In genomic region chr8:116922060-116922757, GRCm38 (mm10) we compare ENCODE assay signal across 8 mouse cellular contexts. TPM values are rescaled to one million over a fixed set of nuclear protein-coding genes. Genes with fewer than 3 reads are reported as not detected.
DNase-seq lines count a peak whose midpoint lies in the region; ATAC-seq and TF ChIP-seq lines count a peak whose summit lies in the region.

No protein-coding gene starts in this region.

- DNase-seq in gastrocnemius, adult 2 months: no peak
- no peak for DNase-seq in gastrocnemius, postnatal 14 days
- no peak for DNase-seq in thymus, adult 2 months
- DNase-seq in thymus, postnatal 25 days: no peak
- DNase-seq in stomach, postnatal 0 days (ENCODE audit: low spot score): no peak
- no peak for DNase-seq in right cerebral cortex, postnatal 14 days
- DNase-seq in T-cell, adult 2 months (ENCODE audit: low spot score): no peak

- peaks cover 8% of the 10 kb centered on the region; the same call in 1 of the 2 replicates for H3K36me3 ChIP-seq in thymus, adult 2 months (ENCODE audit: control insufficient read depth, insufficient read depth, low read length)
- H3K36me3 ChIP-seq in limb, embryonic 15.5 days: peaks cover 12% of the 10 kb centered on the region
- H3K36me3 ChIP-seq in stomach, postnatal 0 days (ENCODE audit: control insufficient read depth, insufficient read depth, low read length): no peaks in the 10 kb centered on the region

- ATAC-seq in limb, embryonic 15.5 days (ENCODE audit: insufficient number of reproducible peaks, low FRiP score, low TSS enrichment, low read depth): no peak
- no peak for ATAC-seq in stomach, postnatal 0 days (ENCODE audit: low FRiP score, low TSS enrichment)

- TF ChIP-seq POLR2A in thymus, adult 2 months (IDR thresholded peaks at IDR 0.05; ENCODE audit: control insufficient read depth, extremely low read depth, insufficient read depth, low read length, poor library complexity): no peak

- 35% methylated on average over 17 of the region's 17 CpGs for WGBS in thymus, adult 2 months
- 25% methylated on average over 17 of the region's 17 CpGs for WGBS in limb, embryonic 15.5 days
- 26% methylated on average over 17 of the region's 17 CpGs for WGBS in stomach, postnatal 0 days

- H3K9me3 ChIP-seq in limb, embryonic 15.5 days: no peaks in the 10 kb centered on the region
- H3K9me3 ChIP-seq in stomach, postnatal 0 days (ENCODE audit: control insufficient read depth, low read length): no peaks in the 10 kb centered on the region

- no peaks in the 10 kb centered on the region for H3K27me3 ChIP-seq in thymus, adult 2 months (ENCODE audit: control insufficient read depth, insufficient read depth, low read length)
- no peaks in the 10 kb centered on the region for H3K27me3 ChIP-seq in limb, embryonic 15.5 days
- no peaks in the 10 kb centered on the region for H3K27me3 ChIP-seq in stomach, postnatal 0 days (ENCODE audit: control insufficient read depth, insufficient read depth, low read length)

- H3K27ac ChIP-seq in gastrocnemius, adult 2 months: peak overlapping the region; percentile 94
- H3K27ac ChIP-seq in thymus, adult 2 months (ENCODE audit: control insufficient read depth, insufficient read depth, low read length): no peak overlapping the region
- H3K27ac ChIP-seq in limb, embryonic 15.5 days: peak overlapping the region; percentile 90
- peak overlapping the region; percentile 83 for H3K27ac ChIP-seq in stomach, postnatal 0 days (replicated peaks)

- peak overlapping the region; percentile 93 for H3K4me3 ChIP-seq in gastrocnemius, adult 2 months
- peak overlapping the region; percentile 77 for H3K4me3 ChIP-seq in thymus, adult 2 months (ENCODE audit: control insufficient read depth, insufficient read depth, low read length)
- peak overlapping the region; percentile 84 for H3K4me3 ChIP-seq in limb, embryonic 15.5 days
- peak overlapping the region; percentile 79 for H3K4me3 ChIP-seq in stomach, postnatal 0 days (ENCODE audit: low read depth, low read length)

- H3K4me1 ChIP-seq in thymus, adult 2 months (replicated peaks; ENCODE audit: control insufficient read depth, insufficient read depth, low read length): peaks cover 18% of the 10 kb centered on the region
- H3K4me1 ChIP-seq in limb, embryonic 15.5 days: peaks cover 14% of the 10 kb centered on the region
- peaks cover 3% of the 10 kb centered on the region; the same call in 1 of the 2 replicates for H3K4me1 ChIP-seq in stomach, postnatal 0 days (replicated peaks; ENCODE audit: control insufficient read depth, insufficient read depth)

- no peak for TF ChIP-seq CTCF in gastrocnemius, adult 2 months (IDR thresholded peaks at IDR 0.05)
- no peak for TF ChIP-seq CTCF in thymus, adult 2 months (IDR thresholded peaks at IDR 0.05; ENCODE audit: borderline replicate concordance, control insufficient read depth, extremely low read depth, insufficient read depth, low read length, poor library complexity)
- TF ChIP-seq CTCF in stomach, postnatal 0 days (IDR thresholded peaks at IDR 0.05; ENCODE audit: low read depth): no peak

- TF ChIP-seq EP300 in stomach, postnatal 0 days (optimal IDR thresholded peaks at IDR 0.05): no peak

- intact Hi-C loops in gastrocnemius, adult 2 months (cut with DNase I): loop anchor here (2.0 kb wide), 1 partner anchor 57 kb away; the partner anchor contains the start of gene 1700030J22Rik
- intact Hi-C loops in gastrocnemius, postnatal 14 days (cut with DNase I; ENCODE audit: low total_unique reads): no loop called here

- H3K9ac ChIP-seq in limb, embryonic 15.5 days: peak overlapping the region; percentile 79
- peak overlapping the region; percentile 78 for H3K9ac ChIP-seq in stomach, postnatal 0 days (ENCODE audit: low read length)

- peak overlapping the region; percentile 70 for H3K4me2 ChIP-seq in limb, embryonic 15.5 days
- peak overlapping the region; percentile 77 for H3K4me2 ChIP-seq in stomach, postnatal 0 days (replicated peaks; ENCODE audit: low read depth)

RNA-seq across cellular contexts. Expression of gene Cenpn, which starts 0.7 kb away (rescaled TPM):
- under 1 TPM; 0.43 to 0.50 TPM for total RNA-seq in gastrocnemius, adult 2 months (2021)
- total RNA-seq in gastrocnemius, postnatal 14 days (2021): 1 to 10 TPM; 1.9 to 2.1 TPM
- 20.5 and 22.7 TPM in 2 replicates for polyA plus RNA-seq in thymus, adult 2 months (2012; rRNA removed)
- polyA plus RNA-seq in limb, embryonic 15.5 days (2015; fragmentation: Nextera tagmentation; extraction: Ambion mirVana): 29.8 and 30.1 TPM in 2 replicates
- polyA plus RNA-seq in stomach, postnatal 0 days (2015; fragmentation: Nextera tagmentation; extraction: Ambion mirVana): 7.2 and 8.3 TPM in 2 replicates

RNA-seq across cellular contexts. Expression of gene Cmc2, which starts 1.0 kb away (rescaled TPM):
- 10 to 100 TPM; 23.6 to 30.6 TPM for total RNA-seq in gastrocnemius, adult 2 months (2021)
- 10 to 100 TPM; 25.3 to 27.7 TPM for total RNA-seq in gastrocnemius, postnatal 14 days (2021)
- 16.2 and 18.9 TPM in 2 replicates for polyA plus RNA-seq in thymus, adult 2 months (2012; rRNA removed)
- polyA plus RNA-seq in limb, embryonic 15.5 days (2015; fragmentation: Nextera tagmentation; extraction: Ambion mirVana): 65.3 and 70.7 TPM in 2 replicates
- 43.2 and 47.7 TPM in 2 replicates for polyA plus RNA-seq in stomach, postnatal 0 days (2015; fragmentation: Nextera tagmentation; extraction: Ambion mirVana)

RNA-seq across cellular contexts. Expression of gene Atmin, which starts 21.0 kb away (rescaled TPM):
- total RNA-seq in gastrocnemius, adult 2 months (2021): 10 to 100 TPM; 22.5 to 23.1 TPM
- total RNA-seq in gastrocnemius, postnatal 14 days (2021): 10 to 100 TPM; 10.9 to 12.2 TPM
- polyA plus RNA-seq in thymus, adult 2 months (2012; rRNA removed): 20.8 and 28.0 TPM in 2 replicates
- 9.3 and 9.9 TPM in 2 replicates for polyA plus RNA-seq in limb, embryonic 15.5 days (2015; fragmentation: Nextera tagmentation; extraction: Ambion mirVana)
- polyA plus RNA-seq in stomach, postnatal 0 days (2015; fragmentation: Nextera tagmentation; extraction: Ambion mirVana): 6.1 and 6.2 TPM in 2 replicates

RNA-seq across cellular contexts. Expression of gene 1700030J22Rik, which starts 56.5 kb away (rescaled TPM):
- total RNA-seq in gastrocnemius, adult 2 months (2021): under 1 TPM; 0.10 to 0.33 TPM
- under 1 TPM; 0.14 to 0.24 TPM for total RNA-seq in gastrocnemius, postnatal 14 days (2021)
- 0.53 and 0.55 TPM in 2 replicates for polyA plus RNA-seq in thymus, adult 2 months (2012; rRNA removed)
- polyA plus RNA-seq in limb, embryonic 15.5 days (2015; fragmentation: Nextera tagmentation; extraction: Ambion mirVana): 1.7 and 2.1 TPM in 2 replicates
- polyA plus RNA-seq in stomach, postnatal 0 days (2015; fragmentation: Nextera tagmentation; extraction: Ambion mirVana): 0.45 and 0.56 TPM in 2 replicates
